Mouse (Mus musculus) liver, embryonic 14.5 days (tissue): Measurements from ENCODE around the gene Epm2aip1. TPM values are rescaled to one million over a fixed set of nuclear protein-coding genes. Genes with fewer than 3 reads are reported as not detected.

Experiments used
- ATAC-seq: fragments of 200-750 bp; cut with Nextera tagmentation; 2 replicates; pipeline ENCODE4 v1.8.0; 2017; ENCODE audit warnings: moderate number of reproducible peaks, mild to moderate bottlenecking, moderate library complexity; ENCODE audit not compliant: insufficient read depth
- DNase-seq, 3 experiments: peaks; one replicate each; pipeline ENCODE4 v3.0.0-alpha.2; 2012 to 2013; ENCODE audit warnings: low read depth in 3 of 3, low spot score in 3 of 3
- H3K27ac ChIP-seq: fragments of 300-500 bp; sonication (generic); 2 replicates; pipeline ENCODE4 v1.5.1; 2014; ENCODE audit warnings: moderate library complexity, mild to moderate bottlenecking, control low read depth, inconsistent platforms
- H3K27me3 ChIP-seq: fragments of 300-500 bp; sonication (generic); 2 replicates; pipeline ENCODE4 v1.6.1; 2014; ENCODE audit warnings: mild to moderate bottlenecking, low read length, moderate library complexity; ENCODE audit not compliant: control insufficient read depth, insufficient read depth
- H3K36me3 ChIP-seq: fragments of 300-500 bp; sonication (generic); replicated peaks from 2 replicates; pipeline ENCODE4 v1.6.1; 2014; ENCODE audit warnings: low read depth; ENCODE audit not compliant: control insufficient read depth, insufficient read depth
- H3K4me1 ChIP-seq, 2 experiments: fragments of 200-500 bp in 1 of 2; fragments of 300-500 bp in 1 of 2; sonication (generic) in 1 of 2; replicated peaks; 2 replicates each; pipeline ENCODE4 v1.6.1; 2012 to 2014; ENCODE audit warnings: antibody characterized with exemption in 1 of 2, inconsistent platforms in 1 of 2, low read length in 1 of 2; ENCODE audit not compliant: control insufficient read depth in 2 of 2, insufficient read depth in 2 of 2
- H3K4me2 ChIP-seq: fragments of 300-500 bp; sonication (generic); 2 replicates; pipeline ENCODE4 v1.6.1; 2014; ENCODE audit warnings: low read depth, mild to moderate bottlenecking, control low read depth, moderate library complexity
- H3K4me3 ChIP-seq, 2 experiments: fragments of 200-500 bp in 1 of 2; fragments of 300-500 bp in 1 of 2; sonication (generic) in 1 of 2; 2 replicates each; pipeline ENCODE4 v1.5.1; 2012 to 2014; ENCODE audit warnings: low read depth in 2 of 2, low read length in 2 of 2, mild to moderate bottlenecking in 2 of 2, control low read depth in 1 of 2, inconsistent platforms in 1 of 2, moderate library complexity in 1 of 2; ENCODE audit not compliant: insufficient read depth in 1 of 2
- H3K9ac ChIP-seq: fragments of 300-500 bp; sonication (generic); replicated peaks from 2 replicates; pipeline ENCODE4 v1.6.1; 2014; ENCODE audit warnings: mild to moderate bottlenecking, control low read depth, moderate library complexity
- H3K9me3 ChIP-seq: fragments of 300-500 bp; sonication (generic); 2 replicates; pipeline ENCODE4 v1.6.1; 2016; ENCODE audit warnings: low read length, mixed read lengths; ENCODE audit not compliant: control insufficient read depth
- CTCF ChIP-seq: IDR thresholded peaks from 2 replicates; pipeline ENCODE4 v1.5.1; 2016; ENCODE audit warnings: antibody characterized with exemption, low read depth, control low read depth
- EP300 ChIP-seq: IDR thresholded peaks from 2 replicates; pipeline ENCODE4 v1.6.1; 2016; ENCODE audit warnings: antibody characterized with exemption, low read depth
- WGBS: fragments of 180-500 bp; shearing (Covaris S2); extraction: QIAGEN DNeasy Blood & Tissue Kit; methylation state at CpG from one replicate; pipeline ENCODE4 v1.1.7; 2014; ENCODE audit not compliant: insufficient replicate concordance; 5-methylcytosine and 5-hydroxymethylcytosine counted together
- polyA plus RNA-seq, 2 experiments: library from polyadenylated mRNA; depleted of rRNA in 1 of 2; stranded (reverse) in 1 of 2; unstranded in 1 of 2; fragments of >200 nt; fragmentation: Nextera tagmentation in 1 of 2; extraction: Ambion mirVana in 1 of 2; gene quantifications; 2 replicates each; pipeline versions ENCODE4 v1.2.1 to v1.2.3; 2012 to 2014

Gene Epm2aip1
- polyA plus RNA-seq, 2 experiments, result 8.1 to 9.0 TPM

DNA sequence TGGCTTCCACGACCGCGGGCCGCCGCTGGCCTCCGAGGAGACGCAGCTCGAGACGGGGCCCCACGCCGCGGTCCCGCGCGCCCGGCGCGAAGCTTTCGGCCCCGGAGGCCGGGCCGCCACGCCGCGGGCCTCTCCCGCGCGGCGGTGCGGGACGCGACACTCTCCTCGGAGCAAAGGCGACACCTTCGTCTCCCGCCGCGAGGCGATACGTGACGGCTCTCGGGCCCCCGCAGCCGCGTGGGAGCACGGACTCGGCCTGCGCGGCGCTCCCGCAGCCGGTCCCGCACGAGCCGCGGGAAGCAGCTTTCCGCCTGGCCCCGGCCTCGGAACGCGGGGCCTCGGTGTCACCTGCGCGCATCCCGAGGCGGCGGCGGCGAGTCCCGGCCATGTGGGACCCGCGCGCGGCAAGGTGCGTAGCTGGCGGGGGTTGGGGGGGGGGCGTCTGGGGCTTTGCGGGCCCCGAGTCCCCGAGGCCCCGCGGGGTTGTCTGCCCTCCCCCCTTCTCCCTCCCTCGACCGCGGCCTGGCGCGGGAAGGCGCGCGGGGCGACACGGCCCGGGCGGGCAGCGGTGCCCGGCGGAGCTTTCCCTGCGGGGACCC, 40.2 kb downstream of the Epm2aip1 start:
- H3K9me3 ChIP-seq, result no peaks in the 10 kb centered on the region
- no peak overlapping the region for H3K27ac ChIP-seq
- WGBS, result under 1% methylated on average over 47 of the region's 98 CpGs
- DNase-seq (no peak), ATAC-seq (no peak)
- H3K4me3 ChIP-seq, result peak overlapping the region in 1 of 2 experiments; percentile 26; a peak in 1 of 4 replicates
- no peak overlapping the region for H3K9ac ChIP-seq
- no peaks in the 10 kb centered on the region for H3K36me3 ChIP-seq
- no peaks in the 10 kb centered on the region for H3K4me1 ChIP-seq
- TF ChIP-seq EP300, result no peak
- TF ChIP-seq CTCF, result no peak
- H3K4me2 ChIP-seq, result peak overlapping the region; percentile 28
- H3K27me3 ChIP-seq, result peaks cover 55% of the 10 kb centered on the region

DNA sequence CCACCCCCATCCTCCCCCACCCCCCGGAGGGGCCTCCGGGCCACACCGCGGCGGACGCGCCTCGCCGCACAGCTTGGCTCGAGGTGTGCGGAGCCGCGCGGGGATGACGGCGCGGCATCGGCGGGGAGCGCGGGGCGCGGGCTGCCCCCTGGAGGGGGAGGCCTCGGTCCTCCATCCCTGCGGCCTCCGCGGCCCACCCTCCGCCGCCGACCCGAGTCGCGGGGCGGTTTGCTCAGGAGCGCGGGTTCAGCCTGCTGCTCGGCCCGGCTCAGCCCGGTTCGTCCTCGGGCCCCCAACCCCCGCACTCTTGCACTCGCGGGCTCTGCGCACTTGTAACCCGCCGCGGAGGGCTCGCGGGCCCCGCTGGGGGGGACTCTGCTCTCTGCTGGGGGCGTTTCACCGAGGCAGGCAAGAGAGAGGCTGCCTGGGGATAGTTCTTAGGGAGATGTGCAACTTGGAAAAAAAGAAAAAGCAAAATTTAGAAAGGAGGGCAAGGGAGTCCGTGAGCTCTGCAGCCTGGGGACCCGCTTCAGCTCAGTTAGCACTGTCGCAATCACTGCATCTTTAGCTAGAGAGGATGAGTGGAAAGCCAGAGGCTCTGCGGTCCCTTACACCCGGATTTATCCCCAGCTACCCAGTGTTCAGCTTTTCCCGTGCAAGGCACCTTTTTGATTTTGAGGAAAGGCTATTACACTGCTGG, 40.9 kb downstream of the Epm2aip1 start:
- Histone ChIP-seq H3K9ac (no peak overlapping the region), H3K4me1 (no peaks in the 10 kb centered on the region), H3K4me3 (0 out of 4 replicates have a peak overlapping the region, but pooled peaks of 1 of the 2 experiments have one; percentile 15), H3K27me3 (peaks cover 55% of the 10 kb centered on the region), H3K9me3 (no peaks in the 10 kb centered on the region), H3K36me3 (no peaks in the 10 kb centered on the region), H3K4me2 (peak overlapping the region; percentile 28), H3K27ac (no peak overlapping the region)
- no peak for TF ChIP-seq EP300
- TF ChIP-seq CTCF, result no peak
- 2% methylated on average over 43 of the region's 59 CpGs for WGBS
- ATAC-seq (no peak), DNase-seq (no peak)

- Histone ChIP-seq H3K27me3 (peaks cover 55% of the 10 kb centered on the region), H3K4me2 (no peak overlapping the region), H3K4me3 (no peak overlapping the region), H3K36me3 (no peaks in the 10 kb centered on the region), H3K27ac (no peak overlapping the region), H3K9me3 (no peaks in the 10 kb centered on the region), H3K4me1 (no peaks in the 10 kb centered on the region), H3K9ac (no peak overlapping the region)
- no peak for TF ChIP-seq CTCF
- no peak for TF ChIP-seq EP300
- DNase-seq (no peak), ATAC-seq (no peak)
- 16% methylated on average over 4 of the region's 6 CpGs for WGBS
Measured at GRCm38 (mm10) chr9:111313299-111313698, 41.6 kb downstream of the Epm2aip1 start.

DNA sequence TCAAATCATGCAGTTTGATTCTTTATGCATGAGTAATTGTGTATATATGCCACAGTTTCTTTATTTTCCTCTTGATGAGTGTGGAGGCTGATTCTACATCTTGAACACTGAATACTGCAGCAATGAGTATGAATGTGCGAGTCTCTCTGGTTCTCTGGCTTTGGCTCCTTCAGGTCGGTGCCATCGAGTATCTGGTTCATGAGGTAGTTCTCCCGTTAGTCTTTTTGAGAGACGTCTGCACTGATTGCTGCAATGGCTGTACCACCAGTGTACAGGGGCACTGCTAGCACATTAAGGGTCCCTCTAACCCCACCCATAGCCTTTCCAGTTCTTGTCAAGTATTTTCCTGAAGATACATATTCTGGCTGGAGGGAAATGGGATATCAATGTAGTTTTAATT, 42.1 kb downstream of the Epm2aip1 start:
- WGBS, result 23% methylated on average over 5 of the region's 5 CpGs
- peaks cover 55% of the 10 kb centered on the region for H3K27me3 ChIP-seq
- no peak overlapping the region for H3K4me2 ChIP-seq
- DNase-seq, result no peak
- no peak overlapping the region for H3K9ac ChIP-seq
- ATAC-seq, result no peak
- TF ChIP-seq CTCF (no peak), EP300 (no peak)
- no peak overlapping the region for H3K27ac ChIP-seq
- no peaks in the 10 kb centered on the region for H3K36me3 ChIP-seq
- no peaks in the 10 kb centered on the region for H3K9me3 ChIP-seq
- no peak overlapping the region for H3K4me3 ChIP-seq
- H3K4me1 ChIP-seq, result no peaks in the 10 kb centered on the region

- Histone ChIP-seq H3K9ac (no peak overlapping the region), H3K27me3 (peaks cover 52% of the 10 kb centered on the region), H3K4me3 (no peak overlapping the region), H3K27ac (no peak overlapping the region), H3K4me2 (no peak overlapping the region), H3K36me3 (no peaks in the 10 kb centered on the region), H3K4me1 (no peaks in the 10 kb centered on the region), H3K9me3 (no peaks in the 10 kb centered on the region)
- DNase-seq, result peak in 2 of 3 experiments; percentile 13 to 15
- 30% methylated on average over 5 of the region's 5 CpGs for WGBS
- TF ChIP-seq CTCF (peak; percentile 78), EP300 (no peak)
- no peak for ATAC-seq
Measured at GRCm38 (mm10) chr9:111314219-111314618, 42.5 kb downstream of the Epm2aip1 start.
